Mouse (Mus musculus) hindbrain, embryonic 10.5 days (tissue): ENCODE measurements at regions not wholly inside any gene's neighbourhood (a gene's known extent, or its start where the extent isn't known, plus 50 kb on each side); places are given as distances from the start of the nearest gene placed in this dataset.

Source experiments
- DNase-seq: peaks from one replicate; pipeline ENCODE4 v3.0.0-alpha.2; 2017; ENCODE audit warnings: low spot score
- H3K27ac ChIP-seq: fragments of 300-500 bp; sonication (generic); 2 replicates; pipeline ENCODE4 v1.5.1; 2016; ENCODE audit warnings: mild to moderate bottlenecking, moderate library complexity
- H3K27me3 ChIP-seq: fragments of 300-500 bp; sonication (generic); 2 replicates; pipeline ENCODE4 v1.6.1; 2016; ENCODE audit warnings: mild to moderate bottlenecking; ENCODE audit not compliant: poor library complexity, insufficient read depth, severe bottlenecking
- H3K36me3 ChIP-seq: fragments of 300-500 bp; sonication (generic); 2 replicates; pipeline ENCODE4 v1.6.1; 2016; ENCODE audit warnings: mild to moderate bottlenecking, moderate library complexity
- H3K4me1 ChIP-seq: fragments of 300-500 bp; sonication (generic); replicated peaks from 2 replicates; pipeline ENCODE4 v1.6.1; 2016; ENCODE audit warnings: mild to moderate bottlenecking
- H3K4me3 ChIP-seq: fragments of 300-500 bp; sonication (generic); 2 replicates; pipeline ENCODE4 v1.5.1; 2016; ENCODE audit warnings: mild to moderate bottlenecking, moderate library complexity
- H3K9me3 ChIP-seq: fragments of 300-500 bp; sonication (generic); 2 replicates; pipeline ENCODE4 v1.6.1; 2016; ENCODE audit warnings: mild to moderate bottlenecking, moderate library complexity
- WGBS: fragments of 180-500 bp; shearing (Covaris S2); methylation state at CpG from one replicate; pipeline ENCODE4 v1.1.7; 2016; 5-methylcytosine and 5-hydroxymethylcytosine counted together

GRCm38 (mm10) chr9:120777501-120777900 lies 151.5 kb upstream of the Ctnnb1 start:
- no peak overlapping the region for H3K27ac ChIP-seq
- H3K4me1 ChIP-seq = peaks cover 23% of the 10 kb centered on the region
- no peaks in the 10 kb centered on the region for H3K36me3 ChIP-seq
- no peak for DNase-seq
- H3K4me3 ChIP-seq = no peak overlapping the region
- no peaks in the 10 kb centered on the region for H3K27me3 ChIP-seq
- H3K9me3 ChIP-seq = 0 out of 2 replicates have a peak, but pooled peaks cover 5% of the 10 kb centered on the region
- WGBS = 82% methylated on average over 10 of the region's 10 CpGs

- Histone ChIP-seq H3K4me1 (peaks cover 23% of the 10 kb centered on the region), H3K36me3 (no peaks in the 10 kb centered on the region), H3K4me3 (no peak overlapping the region), H3K27me3 (no peaks in the 10 kb centered on the region), H3K9me3 (0 out of 2 replicates have a peak, but pooled peaks cover 5% of the 10 kb centered on the region), H3K27ac (0 out of 2 replicates have a peak overlapping the region, but pooled peaks have one; percentile 30)
- WGBS = 48% methylated on average over 2 of the region's 2 CpGs
- DNase-seq = no peak
Measured at GRCm38 (mm10) chr9:120778423-120778822, 150.6 kb upstream of the Ctnnb1 start.

- H3K27ac ChIP-seq = no peak overlapping the region
- H3K36me3 ChIP-seq = no peaks in the 10 kb centered on the region
- H3K9me3 ChIP-seq = peaks cover 28% of the 10 kb centered on the region
- H3K4me3 ChIP-seq = no peak overlapping the region
- 0 out of 2 replicates have a peak, but pooled peaks cover 5% of the 10 kb centered on the region for H3K27me3 ChIP-seq
- peaks cover 17% of the 10 kb centered on the region for H3K4me1 ChIP-seq
- WGBS = 86% methylated on average over 5 of the region's 5 CpGs
- no peak for DNase-seq
Measured at GRCm38 (mm10) chr9:120794210-120794609, 134.8 kb upstream of the Ctnnb1 start.

GRCm38 (mm10) chr9:120796111-120796880 lies 132.7 kb upstream of the Ctnnb1 start:
- H3K27me3 ChIP-seq = 0 out of 2 replicates have a peak, but pooled peaks cover 5% of the 10 kb centered on the region
- DNase-seq = no peak
- WGBS = 87% methylated on average over 10 of the region's 10 CpGs
- peaks cover 17% of the 10 kb centered on the region for H3K4me1 ChIP-seq
- no peak overlapping the region for H3K4me3 ChIP-seq
- peaks cover 15% of the 10 kb centered on the region for H3K9me3 ChIP-seq
- no peaks in the 10 kb centered on the region for H3K36me3 ChIP-seq
- no peak overlapping the region for H3K27ac ChIP-seq

- no peaks in the 10 kb centered on the region for H3K36me3 ChIP-seq
- peaks cover 17% of the 10 kb centered on the region for H3K4me1 ChIP-seq
- H3K9me3 ChIP-seq = peaks cover 1% of the 10 kb centered on the region; the same call in 1 of the 2 replicates
- 51% methylated on average over 10 of the region's 10 CpGs for WGBS
- no peak for DNase-seq
- 0 out of 2 replicates have a peak, but pooled peaks cover 5% of the 10 kb centered on the region for H3K27me3 ChIP-seq
- H3K4me3 ChIP-seq = no peak overlapping the region
- H3K27ac ChIP-seq = no peak overlapping the region
Measured at GRCm38 (mm10) chr9:120797996-120798663, 130.9 kb upstream of the Ctnnb1 start.

- H3K4me3 ChIP-seq = no peak overlapping the region
Measured at GRCm38 (mm10) chr9:120798901-120799300, 130.1 kb upstream of the Ctnnb1 start.

GRCm38 (mm10) chr9:120802646-120803045 lies 126.4 kb upstream of the Ctnnb1 start:
- DNase-seq = no peak
- no peaks in the 10 kb centered on the region for H3K36me3 ChIP-seq
- no peak overlapping the region for H3K4me3 ChIP-seq
- H3K9me3 ChIP-seq = no peaks in the 10 kb centered on the region
- no peak overlapping the region for H3K27ac ChIP-seq
- H3K27me3 ChIP-seq = 0 out of 2 replicates have a peak, but pooled peaks cover 5% of the 10 kb centered on the region
- H3K4me1 ChIP-seq = peaks cover 18% of the 10 kb centered on the region
- 90% methylated on average over 4 of the region's 4 CpGs for WGBS

More at GRCm38 (mm10) chr9:120798901-120799300, 130.1 kb upstream of the Ctnnb1 start:
- no peak for DNase-seq
- no peaks in the 10 kb centered on the region for H3K9me3 ChIP-seq
- H3K4me1 ChIP-seq = peaks cover 17% of the 10 kb centered on the region
- WGBS = 41% methylated on average over 12 of the region's 12 CpGs
- 0 out of 2 replicates have a peak, but pooled peaks cover 5% of the 10 kb centered on the region for H3K27me3 ChIP-seq
- H3K36me3 ChIP-seq = no peaks in the 10 kb centered on the region
- H3K27ac ChIP-seq = no peak overlapping the region

- 66% methylated on average over 10 of the region's 10 CpGs for WGBS
- Histone ChIP-seq H3K36me3 (no peaks in the 10 kb centered on the region), H3K4me1 (peaks cover 11% of the 10 kb centered on the region), H3K27me3 (no peaks in the 10 kb centered on the region), H3K4me3 (no peak overlapping the region), H3K9me3 (no peaks in the 10 kb centered on the region), H3K27ac (no peak overlapping the region)
- DNase-seq = no peak
Measured at GRCm38 (mm10) chr9:120804760-120805294, 124.2 kb upstream of the Ctnnb1 start.

GRCm38 (mm10) chr9:120808741-120809425 lies 120.1 kb upstream of the Ctnnb1 start:
- peaks cover 21% of the 10 kb centered on the region for H3K4me1 ChIP-seq
- no peaks in the 10 kb centered on the region for H3K27me3 ChIP-seq
- no peak for DNase-seq
- WGBS = 83% methylated on average over 4 of the region's 4 CpGs
- no peak overlapping the region for H3K4me3 ChIP-seq
- no peaks in the 10 kb centered on the region for H3K9me3 ChIP-seq
- H3K36me3 ChIP-seq = no peaks in the 10 kb centered on the region
- H3K27ac ChIP-seq = no peak overlapping the region

- H3K4me3 ChIP-seq = no peak overlapping the region
- no peaks in the 10 kb centered on the region for H3K9me3 ChIP-seq
- 78% methylated on average over 3 of the region's 3 CpGs for WGBS
- H3K36me3 ChIP-seq = no peaks in the 10 kb centered on the region
- H3K27me3 ChIP-seq = no peaks in the 10 kb centered on the region
- H3K4me1 ChIP-seq = peaks cover 20% of the 10 kb centered on the region
- DNase-seq = no peak
- H3K27ac ChIP-seq = no peak overlapping the region
Measured at GRCm38 (mm10) chr9:120811522-120811921, 117.5 kb upstream of the Ctnnb1 start.

GRCm38 (mm10) chr9:120812667-120813210 lies 116.3 kb upstream of the Ctnnb1 start:
- Histone ChIP-seq H3K9me3 (no peaks in the 10 kb centered on the region), H3K4me3 (no peak overlapping the region), H3K36me3 (no peaks in the 10 kb centered on the region), H3K4me1 (peaks cover 18% of the 10 kb centered on the region; the same call in 1 of the 2 replicates), H3K27me3 (no peaks in the 10 kb centered on the region), H3K27ac (no peak overlapping the region)
- WGBS = 81% methylated on average over 17 of the region's 17 CpGs
- DNase-seq = no peak

GRCm38 (mm10) chr9:120814286-120814685 lies 114.7 kb upstream of the Ctnnb1 start:
- no peak for DNase-seq
- no peaks in the 10 kb centered on the region for H3K9me3 ChIP-seq
- no peak overlapping the region for H3K4me3 ChIP-seq
- H3K27ac ChIP-seq = no peak overlapping the region
- peaks cover 13% of the 10 kb centered on the region; the same call in 1 of the 2 replicates for H3K4me1 ChIP-seq
- 79% methylated on average over 4 of the region's 4 CpGs for WGBS
- no peaks in the 10 kb centered on the region for H3K27me3 ChIP-seq
- H3K36me3 ChIP-seq = no peaks in the 10 kb centered on the region
